Mouse (Mus musculus): Measurements from ENCODE around the gene Nrip2. TPM values are rescaled to one million over a fixed set of nuclear protein-coding genes. Genes with fewer than 3 reads are reported as not detected.
A peak's percentile ranks its signal among the peaks of the same experiment; 100 is the strongest.
"Not testable (repeated sequence)": the region's sequence is repeated elsewhere in the genome, so short reads cannot be mapped to it uniquely, and the experiment has no call there.

Gene Nrip2
- 4.8 and 5.6 TPM in 2 replicates for polyA plus RNA-seq (2015; fragmentation: Nextera tagmentation; extraction: Ambion mirVana)

DNA sequence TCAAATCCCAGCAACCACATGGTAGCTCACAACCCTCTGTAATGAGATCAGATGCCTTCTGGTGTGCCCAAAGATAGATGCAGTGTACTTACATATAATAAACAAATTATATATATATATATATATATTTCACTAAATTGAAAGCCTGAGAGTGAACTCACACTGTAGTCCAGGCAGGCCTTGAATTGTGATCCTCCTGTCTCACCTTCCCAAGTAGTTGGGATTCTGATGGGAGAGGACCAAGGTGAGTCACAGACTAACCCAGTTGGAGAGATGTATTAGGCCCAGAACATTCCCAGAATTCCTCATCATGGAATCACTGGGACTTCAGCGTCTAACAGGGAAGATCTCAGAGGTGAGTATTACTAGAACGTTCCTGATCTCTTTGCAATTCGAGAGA lies at the start of gene Nrip2:
Nrip2 (plus strand) TSS at position 301 of the 400 bp plus-strand sequence.
- DNase-seq (ENCODE audit: low spot score), result no peak

DNA sequence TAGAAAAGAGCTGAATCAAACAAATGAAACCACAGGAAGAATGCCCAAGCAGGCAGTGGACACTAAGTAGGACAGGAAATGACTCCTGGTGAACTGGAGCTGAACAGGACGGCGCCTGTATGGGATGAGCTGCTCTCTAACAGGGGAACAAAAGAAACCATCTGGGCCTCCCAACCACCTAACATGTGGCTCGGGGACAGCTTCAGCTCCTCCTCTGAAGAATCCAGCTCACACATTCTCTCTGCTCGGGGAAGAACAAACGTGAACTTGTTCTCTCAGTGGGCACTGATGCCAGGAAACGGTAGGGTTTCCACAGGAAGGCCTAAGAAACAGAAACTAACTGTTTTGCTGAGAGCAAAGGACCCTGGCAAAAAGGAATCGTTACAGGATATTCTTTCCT lies 49.4 kb upstream of the Nrip2 start:
- DNase-seq (ENCODE audit: low spot score), result peak; percentile 9

DNA sequence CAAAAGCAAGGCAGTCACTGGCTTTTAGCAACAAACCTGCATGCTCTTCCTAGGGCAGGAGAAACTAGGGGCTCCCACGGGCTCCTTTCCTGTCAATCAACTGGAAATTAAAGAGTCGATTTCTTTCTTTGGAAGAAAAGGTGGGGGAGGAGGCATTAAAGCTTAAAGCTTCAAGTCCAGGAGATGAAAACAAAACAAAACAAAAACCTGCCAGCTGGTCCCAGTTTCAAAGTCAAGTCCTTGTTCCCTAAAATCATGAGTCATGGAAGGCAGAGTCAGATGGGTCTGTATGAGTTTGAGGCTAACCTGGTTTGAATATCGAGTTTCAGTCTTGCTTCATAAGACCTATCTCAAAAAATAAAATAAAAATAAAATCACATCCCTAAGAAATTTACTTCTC lies 45.0 kb upstream of the Nrip2 start:
- DNase-seq (ENCODE audit: low spot score), result no peak

DNA sequence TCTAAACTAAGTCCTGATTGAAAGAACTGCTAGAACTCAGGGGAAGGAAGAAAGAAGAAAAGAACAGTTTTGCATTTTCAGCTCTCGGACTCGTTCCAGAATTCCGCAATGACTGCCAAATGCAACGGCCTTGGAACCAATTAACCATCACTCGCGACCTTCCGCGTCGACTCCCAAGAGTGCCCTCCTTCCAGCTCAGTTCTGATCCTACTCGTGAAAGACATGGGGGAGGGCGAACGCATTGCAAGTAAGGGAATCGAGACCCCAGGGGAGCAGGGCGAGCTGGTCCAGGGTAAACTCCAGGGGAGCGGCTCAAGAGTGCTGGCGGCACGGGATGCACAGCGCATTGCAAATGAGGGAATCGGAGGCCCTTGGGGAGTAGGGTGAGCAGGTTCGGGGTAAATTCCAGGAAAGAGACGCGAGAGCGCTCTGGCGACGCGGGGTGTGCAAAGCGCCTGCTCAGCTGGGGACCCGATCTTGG lies 43.9 kb upstream of the Nrip2 start:
- DNase-seq (ENCODE audit: low spot score), result no peak

DNA sequence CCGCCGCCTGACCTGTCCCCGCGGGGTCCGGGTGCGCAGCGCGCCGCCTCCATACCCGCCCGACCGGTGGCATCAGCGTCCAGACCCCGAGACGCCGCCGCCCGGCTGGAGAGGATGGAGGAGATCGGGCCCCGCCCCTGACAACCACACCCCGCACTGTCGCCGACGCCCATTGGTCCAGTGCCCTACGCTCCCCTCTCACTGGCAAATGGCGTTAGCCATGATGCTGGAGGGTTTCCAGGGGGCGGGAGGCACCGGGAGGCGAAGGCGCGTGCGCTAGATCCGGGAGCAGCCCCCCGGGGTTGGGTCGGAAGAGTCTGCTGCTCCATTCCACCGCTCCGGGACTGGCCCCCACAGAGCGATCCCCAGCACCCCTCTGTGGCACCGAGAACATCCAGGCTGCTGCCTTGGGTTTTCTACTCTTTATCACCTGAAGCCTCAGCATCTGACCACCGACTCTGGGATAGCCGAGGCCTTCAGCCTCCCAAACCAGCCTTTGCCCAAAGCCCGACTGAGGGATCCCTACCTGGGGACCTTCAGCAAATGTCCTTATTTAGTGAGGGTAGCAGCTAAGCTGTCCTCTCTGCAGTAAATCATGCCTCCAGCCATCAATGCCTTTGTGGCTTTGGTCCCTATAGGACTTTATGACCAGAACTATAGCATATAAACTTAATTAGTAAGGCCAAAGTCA lies 43.2 kb upstream of the Nrip2 start, which contains the start of gene Tulp3:
Tulp3 (minus strand) TSS at position 126 of the 691 bp plus-strand sequence.
- peak; percentile 93 for DNase-seq (ENCODE audit: low spot score)

DNA sequence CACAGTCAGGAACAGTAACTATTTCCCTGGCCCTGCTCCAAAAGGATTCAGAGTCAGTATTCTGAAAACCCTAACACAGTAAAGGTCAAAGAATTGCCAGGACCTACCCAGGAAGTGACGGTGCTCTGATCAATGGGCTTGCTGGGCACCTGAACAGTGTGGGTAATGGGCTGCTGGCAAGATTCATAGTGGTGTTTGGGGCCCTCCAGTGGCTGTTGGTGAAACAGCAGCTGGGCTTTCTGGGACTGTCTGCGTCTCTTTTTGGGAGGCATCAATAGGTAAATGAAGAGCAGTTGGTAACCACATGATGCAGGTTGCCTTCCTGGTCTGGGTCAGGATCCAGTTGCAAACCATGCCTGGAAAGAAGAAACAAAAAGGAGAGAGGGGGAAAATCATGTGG lies 40.1 kb upstream of the Nrip2 start:
- DNase-seq (ENCODE audit: low spot score), result peak; percentile 69

DNA sequence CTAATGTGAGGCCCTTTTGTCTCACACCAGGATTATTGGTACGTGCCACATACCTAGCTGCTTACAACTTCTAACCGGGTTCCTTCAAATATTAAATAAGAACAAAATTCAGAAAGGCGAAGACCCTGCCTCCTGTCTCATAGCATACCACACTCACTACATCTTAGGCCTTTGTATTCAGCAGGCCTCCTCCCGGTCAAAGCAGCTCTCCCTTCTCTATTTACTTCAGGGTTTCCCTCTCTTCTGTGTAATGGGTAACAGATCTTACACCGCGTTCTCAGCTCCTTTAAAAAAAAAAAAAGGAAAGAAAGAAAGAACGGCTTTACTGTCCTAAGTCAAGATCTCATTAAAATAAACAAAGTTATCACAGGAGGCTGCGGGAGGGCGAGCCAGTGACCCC lies 37.2 kb upstream of the Nrip2 start:
- no peak for DNase-seq (ENCODE audit: low spot score)

DNA sequence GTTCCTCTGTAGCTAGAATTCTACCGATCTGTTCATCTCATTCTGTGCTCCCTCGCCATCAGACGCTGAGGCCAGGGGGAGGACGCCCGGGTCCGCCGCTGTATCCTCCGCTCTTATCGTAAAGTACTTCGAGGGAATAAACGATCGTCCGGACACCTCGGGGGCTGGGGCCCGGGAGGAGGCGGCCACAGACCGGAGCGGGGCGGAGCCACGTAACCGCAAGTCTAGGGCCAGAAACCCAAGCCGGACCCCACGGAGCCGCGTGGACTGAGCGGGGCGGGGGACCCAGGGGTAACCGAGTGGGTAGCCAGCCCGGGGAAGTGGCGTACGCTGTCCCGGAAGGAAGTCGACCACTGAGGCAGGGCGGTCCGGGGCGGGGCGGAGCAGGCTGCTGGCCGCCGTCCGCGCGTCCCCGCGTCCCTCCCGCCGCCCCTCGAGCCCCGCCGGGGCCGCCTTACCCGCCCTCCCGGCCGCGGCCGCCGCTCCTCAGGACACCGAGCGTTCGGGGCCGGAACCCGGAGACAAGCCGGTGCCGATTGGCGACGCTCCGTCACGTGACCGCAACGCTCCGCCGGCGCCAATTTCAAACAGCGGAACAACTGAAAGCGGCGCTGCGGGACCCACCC lies 36.6 kb upstream of the Nrip2 start, which contains the start of the genes Rhno1 and Foxm1:
Rhno1 (minus strand) TSS at position 531 of the 626 bp plus-strand sequence.
Foxm1 (plus strand) TSS at position 587 of the 626 bp plus-strand sequence.
- DNase-seq (ENCODE audit: low spot score), result peak; percentile 83

DNA sequence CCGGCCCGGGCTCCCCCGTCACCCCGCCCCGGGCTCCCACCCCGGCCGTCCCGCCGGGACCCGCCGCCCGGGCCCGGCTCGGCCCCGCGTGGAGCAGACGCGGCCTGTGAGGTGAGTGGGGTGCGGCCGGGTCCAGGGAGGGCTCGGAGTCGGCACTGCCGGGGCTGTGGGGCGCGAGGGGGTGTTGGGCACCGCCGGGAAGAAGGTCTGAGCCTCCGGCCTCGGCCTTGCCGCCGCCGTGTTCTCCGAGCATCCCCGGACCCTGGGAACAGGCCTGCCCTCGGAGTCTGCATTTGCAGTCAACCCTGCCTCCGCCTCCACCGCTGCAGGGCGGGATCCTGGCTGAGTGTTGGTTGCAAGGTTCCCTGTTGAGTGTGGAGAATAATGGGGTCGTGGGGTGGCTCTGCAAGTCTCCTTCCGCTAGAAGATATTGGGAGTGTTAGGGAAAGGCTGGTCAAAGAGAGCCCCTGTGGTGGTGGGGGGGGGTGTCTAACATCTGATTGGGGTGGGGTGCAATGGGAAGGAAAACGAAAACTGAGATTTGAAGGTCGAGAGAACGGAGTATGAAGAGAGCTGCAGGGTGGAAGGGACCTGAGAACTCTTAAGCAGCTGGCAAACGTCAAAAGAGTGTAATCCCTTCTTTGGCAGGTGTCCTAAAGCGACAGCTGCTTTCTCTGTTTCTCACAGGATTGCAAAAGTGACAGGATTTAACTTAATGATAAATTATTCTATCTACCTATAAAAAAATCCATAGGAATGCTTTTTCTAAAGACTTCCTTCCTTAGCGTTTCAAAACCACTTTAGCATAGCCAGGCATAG lies 35.9 kb upstream of the Nrip2 start:
- DNase-seq (ENCODE audit: low spot score), result peak; percentile 26

DNA sequence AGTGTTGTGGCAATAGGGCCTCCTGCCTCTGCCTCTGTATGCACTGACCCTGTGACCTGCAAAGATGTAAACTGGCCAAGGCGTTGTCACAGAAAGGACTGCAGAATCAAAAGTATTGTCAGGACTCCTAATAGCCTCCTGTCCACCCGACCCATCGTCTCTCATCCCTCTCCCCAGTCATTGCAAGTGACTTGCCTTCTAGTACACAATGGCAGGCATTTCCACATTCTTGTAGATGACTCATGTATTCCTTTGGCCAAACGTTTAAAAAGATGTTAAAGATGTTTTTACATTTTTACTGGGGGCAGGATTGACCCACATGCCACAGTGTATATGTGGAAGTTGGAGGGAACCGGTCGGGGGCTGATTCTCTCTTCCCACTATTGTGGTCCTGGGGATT lies 34.4 kb upstream of the Nrip2 start:
- DNase-seq (ENCODE audit: low spot score), result no peak

DNA sequence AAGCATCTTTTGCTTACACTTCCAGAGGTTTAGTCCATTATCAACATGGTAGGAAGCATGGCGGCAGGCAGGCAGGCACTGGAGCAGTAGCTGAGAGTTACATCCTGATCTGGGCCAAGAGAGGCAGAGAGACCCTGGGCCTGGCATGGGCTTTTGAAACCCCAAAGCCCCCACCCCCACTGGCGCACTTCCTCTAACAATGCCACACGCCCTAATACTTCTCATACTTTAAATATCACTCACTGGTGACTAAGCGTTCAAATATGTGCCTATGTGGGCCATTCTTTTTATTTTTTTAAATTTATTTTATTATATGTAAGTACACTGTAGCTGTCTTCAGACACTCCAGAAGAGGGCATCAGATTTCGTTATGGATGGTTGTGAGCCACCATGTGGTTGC lies 32.6 kb upstream of the Nrip2 start:
- DNase-seq (ENCODE audit: low spot score), result no peak

DNA sequence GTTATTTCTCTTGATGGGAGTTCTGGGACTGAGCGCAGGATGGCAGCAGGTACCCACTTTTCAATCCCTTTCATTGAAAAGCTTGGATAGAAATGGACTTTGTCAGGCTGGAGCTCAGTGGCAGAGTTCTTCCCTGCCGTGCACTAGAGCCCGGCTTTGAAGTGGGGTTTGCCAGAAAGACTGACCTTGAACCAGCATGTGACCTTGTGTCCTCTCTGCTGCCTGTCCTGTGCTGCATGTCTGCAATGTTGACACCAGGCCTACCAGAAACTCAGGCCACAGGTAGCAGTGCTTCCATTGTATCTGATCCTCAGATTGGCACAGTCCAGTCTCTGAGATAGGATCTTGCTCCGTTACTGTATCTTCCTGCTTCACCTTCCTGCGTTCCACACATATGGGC lies 29.1 kb upstream of the Nrip2 start:
- DNase-seq (ENCODE audit: low spot score), result no peak

DNA sequence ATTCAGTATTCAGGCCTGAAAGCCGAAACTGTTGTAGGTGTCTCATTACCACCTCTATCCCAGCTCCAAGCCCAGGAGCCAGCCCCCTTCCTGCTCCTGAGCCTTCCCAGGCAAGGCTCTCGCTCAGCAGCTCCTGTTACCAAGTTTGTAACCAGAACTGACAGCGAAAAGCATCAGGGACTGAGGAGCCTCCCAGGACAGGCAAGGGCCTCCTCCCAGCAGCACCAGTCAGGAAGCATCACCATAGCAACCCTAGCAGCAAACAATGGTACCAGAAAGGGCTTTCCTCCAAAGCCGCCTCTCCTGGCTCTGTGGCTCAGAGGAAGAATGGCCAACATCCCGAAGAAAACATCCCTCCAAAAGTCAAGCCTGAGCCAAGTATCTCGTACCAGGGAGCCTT lies 23.9 kb upstream of the Nrip2 start, which contains the start of the genes Tex52 and Gm44596:
Tex52 (plus strand) TSS at position 265 of the 400 bp plus-strand sequence.
Gm44596 (plus strand) TSS at position 312 of the 400 bp plus-strand sequence.
- DNase-seq (ENCODE audit: low spot score), result no peak

DNA sequence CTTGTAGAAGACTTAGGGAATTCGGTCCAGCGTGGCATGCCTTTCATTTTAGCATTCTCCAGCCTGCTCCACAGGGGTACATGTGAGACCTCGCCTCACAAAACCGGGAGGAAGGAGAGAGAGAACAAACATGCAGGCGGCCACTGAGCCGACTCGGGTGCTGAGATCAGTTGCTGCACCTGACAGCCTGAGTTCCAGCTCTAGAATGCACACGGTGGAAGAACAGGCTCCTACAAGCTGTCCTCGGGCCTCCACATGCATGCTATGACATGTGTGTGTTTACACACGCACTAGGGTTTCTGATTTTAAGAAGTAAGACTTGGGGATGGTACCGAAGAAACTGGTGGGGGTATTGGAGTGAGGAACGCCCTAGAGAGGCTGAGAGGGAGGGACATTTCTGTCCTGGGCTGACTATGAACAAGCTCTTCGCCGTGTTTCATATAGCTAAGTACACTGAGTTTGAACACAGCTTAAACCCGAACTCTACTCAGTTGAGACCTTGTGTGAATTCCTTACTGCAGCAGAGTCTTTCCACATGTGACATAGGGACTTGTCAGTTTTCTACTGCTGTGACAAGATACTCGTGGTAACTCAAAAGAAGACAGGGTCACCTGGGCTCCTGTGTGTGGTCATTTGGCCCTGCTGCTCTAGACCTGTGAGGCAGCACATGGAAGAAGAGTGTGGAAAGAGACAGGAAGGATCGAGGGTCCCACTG lies 22.6 kb upstream of the Nrip2 start:
- no peak for DNase-seq (ENCODE audit: low spot score)

DNA sequence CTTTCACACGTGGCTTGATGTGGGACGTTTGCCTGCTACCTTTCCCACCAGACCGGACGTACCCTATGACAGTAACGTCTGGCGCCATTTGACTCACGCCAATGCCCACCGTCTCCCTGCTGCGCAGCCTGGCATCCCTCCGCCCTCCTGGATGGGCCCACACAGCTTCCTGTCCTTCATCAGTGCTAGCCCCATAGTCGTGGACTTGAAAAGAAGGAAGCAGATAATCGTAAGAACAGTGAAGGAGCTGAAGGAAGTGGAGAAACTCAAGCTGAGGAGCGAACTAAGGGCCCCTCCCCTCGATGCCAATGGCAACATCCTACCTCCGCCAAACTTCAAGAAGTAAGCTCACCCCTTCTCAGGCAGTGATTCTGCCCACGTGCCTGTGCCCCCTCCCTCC lies 19.5 kb upstream of the Nrip2 start:
- no peak for DNase-seq (ENCODE audit: low spot score)

DNA sequence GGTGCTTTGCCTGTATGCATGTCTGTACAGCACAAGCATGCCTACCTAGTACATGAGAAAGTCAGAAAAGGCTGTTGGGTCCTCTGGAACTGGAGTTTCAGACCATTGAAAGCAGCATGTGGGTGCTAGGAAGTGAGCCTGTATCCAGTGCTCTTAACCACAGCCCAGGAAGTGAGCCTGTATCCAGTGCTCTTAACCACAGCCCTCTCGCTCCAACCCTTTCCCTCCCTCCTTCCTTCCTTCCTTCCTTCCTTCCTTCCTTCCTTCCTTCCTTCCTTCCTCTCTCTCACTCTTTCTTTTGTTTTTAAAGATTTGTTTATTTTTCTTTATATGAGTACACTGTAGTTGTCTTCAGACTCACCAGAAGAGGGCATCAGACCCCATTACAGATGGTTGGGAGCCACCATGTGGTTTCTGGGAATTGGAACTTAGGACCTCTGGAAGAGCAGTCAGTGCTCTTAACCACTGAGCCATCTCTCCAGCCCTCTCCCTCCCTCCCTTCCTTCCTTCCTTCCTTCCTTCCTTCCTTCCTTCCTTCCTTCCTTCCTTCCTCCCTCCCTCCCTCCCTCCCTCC lies 18.4 kb upstream of the Nrip2 start:
- not testable (repeated sequence) for DNase-seq (ENCODE audit: low spot score)

DNA sequence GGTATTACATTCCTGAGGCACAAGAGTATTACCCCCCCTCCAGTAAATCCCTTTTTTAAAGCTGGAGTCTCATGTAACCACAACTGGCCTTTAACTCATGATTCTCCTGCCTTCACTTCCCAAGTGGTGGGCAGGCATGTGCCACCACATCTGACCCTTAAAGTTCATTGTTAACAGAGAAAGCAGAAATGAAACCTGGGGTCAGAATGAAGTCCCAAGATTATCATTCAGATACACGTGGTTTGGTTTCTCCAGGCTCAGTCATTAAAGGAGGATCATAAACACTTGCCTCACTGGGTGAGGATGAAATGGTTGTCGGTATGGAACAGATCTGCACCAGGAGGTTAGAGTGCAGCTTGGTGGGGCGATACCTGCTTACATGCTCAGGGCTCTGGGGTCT lies 17.8 kb upstream of the Nrip2 start:
- DNase-seq (ENCODE audit: low spot score), result no peak

DNA sequence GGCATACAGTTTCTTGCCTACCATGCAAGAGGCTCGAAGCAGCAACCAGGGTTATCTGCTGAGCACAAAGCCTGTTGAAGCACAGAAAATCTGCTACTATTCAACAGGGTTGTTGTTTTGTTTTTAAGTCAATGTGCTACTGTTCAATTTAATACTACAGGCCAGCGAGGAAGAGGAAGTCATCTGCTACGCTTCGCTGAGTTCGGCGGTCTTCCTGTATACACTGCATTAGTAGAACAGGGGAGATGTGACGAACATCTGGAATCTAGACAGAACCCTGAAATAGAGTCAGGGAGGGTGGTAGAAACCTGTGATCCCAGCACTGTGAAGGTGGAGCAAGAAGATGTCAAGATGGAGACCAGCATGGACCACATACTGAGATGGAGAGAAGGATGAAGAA lies 15.3 kb upstream of the Nrip2 start:
- DNase-seq (ENCODE audit: low spot score), result no peak

DNA sequence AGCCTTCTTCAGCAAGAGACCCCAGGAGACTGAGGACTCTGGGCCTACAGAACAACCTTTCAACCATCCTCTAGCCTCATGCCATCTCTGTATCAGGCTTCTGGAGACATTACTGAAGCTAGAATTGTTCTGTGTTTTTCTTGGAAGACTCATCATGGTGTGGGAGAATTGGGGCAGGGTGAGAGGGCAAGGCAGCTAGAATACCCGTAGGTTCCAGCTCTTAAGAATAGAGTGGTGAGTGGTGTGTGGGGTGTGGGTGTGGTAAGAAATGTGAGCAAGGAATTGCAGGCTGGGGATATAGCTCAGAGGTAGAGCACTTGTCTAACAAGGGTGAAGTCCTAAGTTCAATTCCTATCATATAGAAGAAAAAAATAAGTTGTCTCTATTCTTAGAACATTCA lies 14.1 kb upstream of the Nrip2 start:
- no peak for DNase-seq (ENCODE audit: low spot score)

DNA sequence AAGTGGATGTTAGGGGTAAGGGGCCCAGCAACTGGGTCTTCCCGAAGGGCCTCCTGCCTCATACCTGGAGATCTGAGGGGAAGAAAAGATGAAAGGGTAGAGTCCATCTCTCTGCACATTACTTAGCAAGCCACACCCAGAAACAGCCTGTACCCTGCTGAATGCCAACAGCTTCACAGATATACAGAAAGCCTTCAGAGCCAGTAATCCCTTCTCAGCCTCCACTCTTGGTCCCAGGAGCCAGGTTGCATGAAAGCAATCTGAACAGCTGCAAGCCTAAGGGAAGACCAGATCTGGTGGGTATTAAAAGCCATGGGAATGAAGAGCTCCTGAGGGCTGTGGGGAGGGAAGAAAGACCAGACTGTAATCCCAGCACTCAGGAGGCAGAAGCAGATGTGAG lies 9.9 kb upstream of the Nrip2 start:
- no peak for DNase-seq (ENCODE audit: low spot score)

DNA sequence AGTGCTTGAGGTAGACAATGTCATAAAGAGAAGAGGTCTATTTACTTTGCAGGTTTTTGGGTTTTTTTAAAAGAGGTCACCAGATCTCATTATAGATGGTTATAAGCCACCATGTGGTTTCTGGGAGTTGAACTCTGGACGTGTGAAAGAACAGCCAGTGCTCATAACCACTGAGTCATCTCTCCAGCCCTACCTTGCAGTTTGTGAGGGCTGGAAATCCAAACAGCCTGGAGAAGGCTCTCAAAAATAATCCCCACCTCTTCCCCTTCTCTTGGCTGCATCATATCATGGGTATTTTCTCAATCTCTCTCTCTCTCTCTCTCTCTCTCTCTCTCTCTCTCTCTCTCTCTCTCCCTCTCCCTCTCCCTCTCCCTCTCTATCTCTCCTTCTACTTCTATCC lies 8.4 kb upstream of the Nrip2 start:
- DNase-seq (ENCODE audit: low spot score), result no peak
